Mouse (Mus musculus) lung, adult 2 months (tissue): Measurements from ENCODE around the gene Fibp.

ENCODE experiments used
- CTCF ChIP-seq: fragments of 200-500 bp; IDR thresholded peaks from 2 replicates; pipeline ENCODE4 v1.5.1; 2011; ENCODE audit warnings: mild to moderate bottlenecking, low read length, control low read depth; ENCODE audit not compliant: insufficient read depth
- POLR2A ChIP-seq: fragments of 200-500 bp; IDR thresholded peaks from 2 replicates; pipeline ENCODE4 v1.6.1; 2011; ENCODE audit warnings: low read depth, mild to moderate bottlenecking, control low read depth, low read length, borderline replicate concordance; ENCODE audit errors: extremely low read depth

GRCm38 (mm10) chr19:5419630-5420029 is 40.8 kb upstream of the Fibp start:
- TF ChIP-seq POLR2A = no peak
- TF ChIP-seq CTCF = no peak
